ENCODE assay signal across 8 mouse cellular contexts in genomic region chr17:28936622-28937345, GRCm38 (mm10). TPM values are rescaled to one million over a fixed set of nuclear protein-coding genes. Genes with fewer than 3 reads are reported as not detected.
DNase-seq lines count a peak whose midpoint lies in the region; ATAC-seq and TF ChIP-seq lines count a peak whose summit lies in the region.
"Had no signal": no experiment of that assay in that cellular context is flagged by ENCODE, and none has a peak within 500 bp of the region (broad histone marks: within the 10 kb centered on the region; RNA-seq: fewer than 3 reads in every experiment).

No protein-coding gene starts in this region.

- H3K4me2 ChIP-seq in kidney, embryonic 14.5 days (replicated peaks; ENCODE audit: low read depth, low read length), result no peak overlapping the region

- no peak for ATAC-seq in kidney, embryonic 14.5 days (ENCODE audit: low FRiP score, low TSS enrichment)
- peak; percentile 21 for ATAC-seq in Patski

- no peaks in the 10 kb centered on the region for H3K4me1 ChIP-seq in kidney, embryonic 14.5 days (ENCODE audit: control insufficient read depth, insufficient read depth, low read length)
- no peaks in the 10 kb centered on the region for H3K4me1 ChIP-seq in cortical plate, adult 2 months (ENCODE audit: control insufficient read depth, insufficient read depth, low read length)

- peak; percentile 76 for DNase-seq in kidney, adult 18-20 months
- DNase-seq in Patski (ENCODE audit: low read depth, low spot score), result peak; percentile 19
- peak; percentile 73 for DNase-seq in lung, postnatal 36 days
- peak; percentile 74 for DNase-seq in thymus, postnatal 14 days
- DNase-seq in frontal cortex, postnatal 10 days (ENCODE audit: low spot score in 2 of 2), result no peak

- POLR2A ChIA-PET in Patski (lab: Charles Lee), result interaction anchor here (0.9 to 1.4 kb wide), 2 partner anchors 15 to 17 kb away, joined by 4 read pairs; partner anchors contain the start of gene Kctd20

- CTCF ChIA-PET in Patski (lab: Charles Lee), result interaction anchor here (1.0 to 2.5 kb wide), 5 partner anchors 10 to 78 kb away, joined by 4 to 8 read pairs (median 6); no protein-coding TSS in a partner anchor

- no peak overlapping the region for H3K4me3 ChIP-seq in kidney, embryonic 14.5 days (ENCODE audit: low read length)
- H3K4me3 ChIP-seq in cortical plate, adult 2 months (ENCODE audit: insufficient read depth, low read length), result no peak overlapping the region

- in situ Hi-C loops in Patski (cut with MboI; ENCODE audit: low pct_unique_long_range_greater_than_20kb), result no loop called here

- TF ChIP-seq CTCF in Patski (IDR thresholded peaks at IDR 0.05), result peak; percentile 86
- TF ChIP-seq CTCF in cortical plate, adult 2 months (IDR thresholded peaks at IDR 0.05; ENCODE audit: extremely low read depth, insufficient read depth, low read length), result 0 out of 2 replicates have a peak, but pooled peaks have one; percentile 9

- no peak for TF ChIP-seq POLR2A in cortical plate, adult 2 months (IDR thresholded peaks at IDR 0.05; ENCODE audit: extremely low read depth, insufficient read depth, low read length)

- no peaks in the 10 kb centered on the region for H3K36me3 ChIP-seq in kidney, embryonic 14.5 days (ENCODE audit: control insufficient read depth, insufficient read depth, low read length)

- H3K9me3 ChIP-seq in kidney, embryonic 14.5 days (ENCODE audit: control insufficient read depth, low read length), result no peaks in the 10 kb centered on the region

- H3K9ac ChIP-seq in kidney, embryonic 14.5 days (ENCODE audit: low read depth, low read length), result no peak overlapping the region

- 85% methylated on average over 10 of the region's 10 CpGs for WGBS in kidney, embryonic 14.5 days

- H3K27ac ChIP-seq in kidney, embryonic 14.5 days (ENCODE audit: low read depth, low read length), result no peak overlapping the region
- no peak overlapping the region for H3K27ac ChIP-seq in cortical plate, adult 2 months (ENCODE audit: insufficient read depth, low read length)

- H3K27me3 ChIP-seq in kidney, embryonic 14.5 days (ENCODE audit: control insufficient read depth, insufficient read depth, low read length), result no peaks in the 10 kb centered on the region
- no peaks in the 10 kb centered on the region for H3K27me3 ChIP-seq in Patski

RNA-seq across cellular contexts. Expression of gene Pxt1, which starts 6.9 kb away (rescaled TPM):
- 0.28 TPM in 1 of 2 replicates, not detected in the other for polyA plus RNA-seq in kidney, embryonic 14.5 days (2014; fragmentation: Nextera tagmentation; extraction: Ambion mirVana)
- polyA plus RNA-seq in Patski (2021), result not detected
- polyA plus RNA-seq in cortical plate, adult 2 months (2012; rRNA removed), result not detected in 2 replicates
- polyA plus RNA-seq: embryonic facial prominence, embryonic 11.5 days had no signal

RNA-seq across cellular contexts. Expression of gene Kctd20, which starts 15.0 kb away (rescaled TPM):
- 43.4 and 83.7 TPM in 2 replicates for polyA plus RNA-seq in kidney, embryonic 14.5 days (2014; fragmentation: Nextera tagmentation; extraction: Ambion mirVana)
- 38.2 TPM for polyA plus RNA-seq in Patski (2021)
- 46.5 and 50.0 TPM in 2 replicates for polyA plus RNA-seq in cortical plate, adult 2 months (2012; rRNA removed)

RNA-seq across cellular contexts. Expression of gene 4930539E08Rik, which starts 21.7 kb away (rescaled TPM):
- 0.46 and 0.62 TPM in 2 replicates for polyA plus RNA-seq in kidney, embryonic 14.5 days (2014; fragmentation: Nextera tagmentation; extraction: Ambion mirVana)
- polyA plus RNA-seq in Patski (2021), result 0.05 TPM
- polyA plus RNA-seq in cortical plate, adult 2 months (2012; rRNA removed), result 7.6 and 7.9 TPM in 2 replicates

Comparison
In these comparisons a context has a peak if more than half of its experiments do, and no peak if none do; other contexts are left out.
1. DNase-seq: peak in kidney, adult 18-20 months (single experiment), Patski (single experiment), lung, postnatal 36 days (single experiment) and thymus, postnatal 14 days (single experiment); none in frontal cortex, postnatal 10 days (0 of 2).